Mouse (Mus musculus): ENCODE measurements around the gene Nccrp1.
A peak's percentile ranks its signal among the peaks of the same experiment; 100 is the strongest.
"Not testable (repeated sequence)": the region's sequence is repeated elsewhere in the genome, so short reads cannot be mapped to it uniquely, and the experiment has no call there.

Nccrp1 gene

DNA sequence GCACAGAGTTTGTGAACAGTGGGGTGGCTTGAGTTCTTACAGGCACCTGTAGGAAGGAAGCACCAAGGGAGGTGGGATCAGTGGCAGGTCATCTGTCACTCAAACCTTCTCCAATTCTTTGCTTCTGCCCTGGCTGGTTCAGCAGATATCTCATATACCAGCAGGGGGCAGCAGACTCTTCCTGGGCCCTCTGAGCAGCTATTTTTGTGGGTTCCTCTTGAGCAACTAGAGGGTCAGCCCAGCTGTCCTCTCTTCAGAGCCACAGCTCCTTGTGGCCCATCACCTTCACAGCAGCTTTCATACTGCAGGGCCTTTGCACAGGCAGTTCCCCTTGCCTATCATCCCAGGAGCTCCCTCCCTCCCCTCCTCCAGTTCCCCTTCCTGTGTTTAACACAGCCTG, 21.2 kb upstream of the Nccrp1 start:
- peak; percentile 78 for DNase-seq

GRCm38 (mm10) chr7:28567539-28567938, 20.5 kb upstream of the Nccrp1 start:
- no peak for DNase-seq

DNA sequence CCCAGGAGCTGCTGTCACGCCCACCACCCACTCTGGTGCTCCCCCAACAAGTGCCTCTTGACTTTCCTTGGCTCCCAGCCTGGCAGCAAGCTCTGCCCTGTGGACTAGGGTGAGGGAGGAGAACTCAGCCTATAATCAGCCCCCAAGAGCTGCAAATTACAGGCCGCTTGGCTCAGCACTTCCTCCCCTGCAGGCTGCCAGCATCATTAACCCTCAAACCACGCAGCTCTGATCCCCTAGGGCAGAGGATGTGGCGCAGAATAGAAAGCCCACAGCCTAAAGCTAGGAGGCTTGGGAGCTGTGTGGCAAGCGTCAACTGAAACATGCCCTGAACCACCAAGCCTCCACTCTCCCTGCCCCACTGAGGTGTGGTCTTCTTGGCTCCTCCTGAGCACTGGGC, 18.4 kb upstream of the Nccrp1 start:
- no peak for DNase-seq

- DNase-seq: no peak
Measured at GRCm38 (mm10) chr7:28562951-28563350, 15.9 kb upstream of the Nccrp1 start.

DNA sequence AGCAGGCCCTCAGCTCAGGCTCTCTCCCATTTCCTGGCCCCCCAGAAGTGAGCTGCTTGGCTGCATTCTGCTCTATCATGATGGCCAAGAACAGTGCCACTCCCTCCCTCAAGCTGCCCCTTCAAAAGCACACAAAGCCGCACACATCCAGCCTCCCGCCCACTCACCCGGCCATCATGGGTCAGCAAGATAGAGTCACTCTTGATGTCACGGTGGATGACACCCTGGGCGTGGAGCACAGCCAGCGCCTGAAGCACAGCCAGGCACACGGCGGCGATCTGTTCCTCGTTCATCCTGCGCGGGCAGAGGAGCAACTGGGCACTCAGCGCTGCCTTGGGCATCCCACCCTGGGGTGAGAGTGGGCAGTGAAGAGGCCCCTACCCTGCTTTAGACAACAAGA, 15.3 kb upstream of the Nccrp1 start:
- DNase-seq: no peak

DNA sequence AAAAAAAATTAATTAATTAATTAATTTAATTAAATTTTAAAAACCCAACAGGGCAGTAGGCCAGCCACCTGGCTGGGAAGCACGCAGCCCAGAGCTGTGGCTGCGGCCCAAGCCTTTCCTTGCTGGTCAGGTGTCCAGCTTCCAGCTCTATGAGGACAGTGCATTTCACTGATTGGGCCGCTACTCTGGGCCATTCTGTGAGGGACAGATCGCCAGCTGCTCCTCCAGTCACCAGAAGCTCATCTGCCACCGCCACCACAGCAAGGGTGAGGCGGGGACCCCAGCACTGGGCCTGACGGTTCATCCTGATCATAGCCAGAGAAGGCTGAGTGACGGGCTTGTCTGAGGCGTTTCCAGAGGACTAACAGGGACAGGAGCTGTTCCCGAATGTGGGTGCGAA, 14.9 kb upstream of the Nccrp1 start:
- DNase-seq: no peak

- DNase-seq: no peak
Measured at GRCm38 (mm10) chr7:28560856-28561255, 13.8 kb upstream of the Nccrp1 start.

DNA sequence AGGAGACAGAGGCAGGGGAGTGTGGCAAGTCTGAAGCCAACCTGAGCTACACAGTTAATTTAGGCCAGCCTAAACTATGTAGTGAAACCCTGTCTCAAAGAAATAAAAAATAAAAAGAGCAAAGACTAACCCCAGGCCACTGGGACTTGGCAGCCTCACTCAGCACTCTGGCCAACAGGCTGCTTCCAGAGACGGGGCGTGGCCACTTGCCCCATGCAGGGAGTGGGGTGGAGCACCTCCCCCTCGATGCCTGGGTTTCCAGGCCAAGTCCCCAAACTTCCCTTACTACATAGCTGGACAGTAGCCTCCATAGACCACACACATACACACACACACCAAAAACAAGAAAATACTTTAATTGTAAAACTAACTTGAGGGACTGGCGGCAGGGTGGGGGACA, 11.4 kb upstream of the Nccrp1 start:
- peak; percentile 84 for DNase-seq

DNA sequence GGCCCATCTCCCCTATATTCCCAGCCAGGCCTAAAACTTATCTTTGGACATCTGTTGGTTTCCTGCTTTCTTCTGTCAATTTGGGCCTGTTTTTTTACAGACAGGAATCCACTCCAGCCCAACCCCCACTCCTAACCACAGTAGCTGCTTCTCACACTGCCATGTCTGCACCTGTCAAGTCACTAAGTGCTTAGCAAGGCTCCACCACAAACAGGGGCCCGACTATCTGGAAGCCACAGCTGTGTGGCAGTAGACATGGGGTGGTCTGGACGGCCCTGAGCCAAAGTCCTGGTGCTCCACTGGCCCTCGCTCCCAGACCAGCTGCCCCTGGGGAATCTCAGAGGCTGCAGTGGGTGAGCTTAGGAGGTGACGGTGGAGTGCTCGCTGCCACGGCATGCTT, 10.7 kb upstream of the Nccrp1 start:
- DNase-seq: no peak

DNA sequence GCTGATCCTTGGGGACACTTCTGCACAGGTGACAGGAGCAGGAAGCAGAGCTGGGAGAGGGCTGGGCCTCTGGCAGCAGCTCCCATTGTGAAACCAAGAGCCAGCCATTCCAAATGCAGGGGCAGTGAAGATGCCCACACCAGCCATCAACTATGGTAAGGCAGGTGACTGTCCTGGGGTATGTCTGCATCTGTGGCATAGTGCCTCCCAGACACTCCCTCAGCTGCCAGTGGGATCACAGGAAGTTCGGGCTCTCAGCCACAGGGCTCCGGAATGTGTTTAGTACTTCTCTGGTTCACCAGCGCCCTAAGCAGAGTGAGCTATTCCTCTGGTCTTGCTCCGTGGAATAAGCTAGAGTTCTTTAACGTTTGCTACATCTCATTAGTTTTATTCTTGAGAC, 10.0 kb upstream of the Nccrp1 start:
- DNase-seq: no peak

- DNase-seq: no peak
Measured at GRCm38 (mm10) chr7:28555939-28556535, 9.0 kb upstream of the Nccrp1 start.

GRCm38 (mm10) chr7:28553076-28553475, 6.0 kb upstream of the Nccrp1 start:
- DNase-seq: no peak

- no peak for DNase-seq
Measured at GRCm38 (mm10) chr7:28547628-28548027, 574 bp upstream of the Nccrp1 start.

- no peak for DNase-seq
Measured at GRCm38 (mm10) chr7:28546649-28547048, 405 bp downstream of the Nccrp1 start.

GRCm38 (mm10) chr7:28545891-28546210, 1.2 kb downstream of the Nccrp1 start:
- DNase-seq: no peak

DNA sequence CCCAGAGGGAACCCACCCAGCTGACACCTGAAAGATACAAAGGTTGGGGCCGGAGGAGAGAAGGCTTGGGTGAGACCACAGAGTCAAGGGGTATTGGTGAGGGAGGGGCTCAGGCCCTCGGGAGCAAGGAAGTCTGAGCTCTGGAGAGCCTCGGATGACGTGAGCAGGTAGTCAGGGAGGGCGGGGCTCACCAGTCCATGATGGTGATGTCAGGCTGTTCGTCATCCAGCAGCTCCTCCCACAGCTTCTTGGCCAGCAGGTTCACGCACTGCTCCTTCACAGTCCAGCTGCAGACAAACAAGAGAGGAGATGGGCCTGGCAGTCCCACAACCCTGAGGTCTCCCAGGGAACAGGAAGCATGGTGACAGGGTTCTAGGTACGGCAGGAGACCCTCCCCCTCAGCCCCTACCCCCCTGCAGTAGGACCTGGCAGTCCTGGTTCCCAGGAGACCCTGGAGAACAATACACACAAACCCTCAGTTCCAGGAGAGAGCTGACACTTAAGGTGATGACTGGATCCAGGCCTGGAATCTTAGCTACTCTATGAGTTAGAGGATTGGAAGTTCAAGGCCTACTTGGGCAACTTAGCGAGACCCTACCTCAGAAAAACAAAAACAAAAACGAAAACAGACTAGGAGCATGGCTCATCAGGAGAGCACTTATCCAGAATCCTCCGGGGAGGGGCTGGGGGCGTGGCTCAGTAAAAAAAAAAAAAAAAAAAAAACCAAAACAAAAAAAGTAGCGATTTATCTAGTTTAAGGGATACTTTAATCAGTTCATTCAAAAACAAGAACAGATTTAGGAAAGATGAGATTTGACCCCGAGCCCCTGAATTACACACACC, 1.8 kb downstream of the Nccrp1 start:
- DNase-seq: no peak

- peak; percentile 55 for DNase-seq
Measured at GRCm38 (mm10) chr7:28544051-28544601, 2.9 kb downstream of the Nccrp1 start.

DNA sequence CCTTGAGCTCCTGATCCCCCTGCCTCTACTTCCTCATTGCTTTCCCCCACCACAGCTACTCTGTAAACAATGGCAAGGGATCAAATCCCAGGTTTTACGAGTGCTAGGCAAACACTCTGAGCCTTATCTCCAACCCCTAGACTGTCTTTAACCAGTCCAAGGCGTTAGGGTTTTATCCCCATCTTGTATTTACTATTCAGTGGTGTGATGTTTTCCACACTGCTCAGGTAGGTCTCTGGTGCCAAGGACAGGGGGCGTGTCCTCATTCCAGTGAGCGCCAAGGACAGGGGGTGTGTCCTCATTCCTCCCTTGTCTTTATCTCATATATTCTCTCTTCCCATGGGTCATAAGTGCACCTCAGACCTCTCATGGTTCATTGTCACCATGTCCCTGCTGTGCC, 6.5 kb downstream of the Nccrp1 start, which contains the start of gene Sycn:
Sycn (plus strand) TSS at position 360 of the 400 bp plus-strand sequence.
- no peak for DNase-seq

DNA sequence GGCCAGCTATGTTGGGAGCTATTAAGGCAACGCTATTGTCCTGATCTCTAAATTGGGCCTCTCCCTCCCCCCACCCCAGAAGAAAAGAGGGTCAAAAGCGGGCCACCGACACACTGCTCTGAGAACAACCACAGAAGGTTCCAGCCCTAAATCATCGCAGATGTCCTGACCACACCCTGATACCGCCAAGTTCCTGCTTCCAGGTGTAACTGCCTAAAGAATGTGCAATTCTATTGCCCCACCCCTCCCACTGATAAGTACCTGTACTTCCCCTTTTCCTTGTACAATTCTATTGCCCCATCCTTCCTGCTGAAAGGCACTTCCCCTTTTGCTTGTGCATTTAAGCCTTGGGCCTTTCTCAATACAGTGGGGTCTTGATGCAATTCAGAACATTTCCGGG, 8.2 kb downstream of the Nccrp1 start:
- not testable (repeated sequence) for DNase-seq

DNA sequence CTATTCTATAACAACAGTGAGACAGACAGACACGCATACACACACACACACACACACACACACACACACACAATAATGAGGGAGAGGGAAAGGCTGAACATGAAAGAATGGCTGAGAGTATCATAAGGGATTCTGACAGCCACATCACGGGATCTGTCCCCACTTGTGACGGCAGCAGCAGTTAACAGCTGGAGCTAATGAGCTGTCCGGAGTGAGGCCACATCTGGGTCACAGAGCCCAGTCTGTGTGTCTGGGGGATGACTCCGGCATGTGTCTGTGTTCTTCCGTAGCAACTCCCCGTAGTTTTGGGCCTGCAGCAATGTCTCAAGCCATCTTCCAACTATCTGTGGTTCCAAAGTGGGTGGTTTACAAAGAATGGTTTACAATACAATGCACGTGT, 15.0 kb downstream of the Nccrp1 start:
- DNase-seq: peak; percentile 28

GRCm38 (mm10) chr7:28527922-28528719, 18.9 kb downstream of the Nccrp1 start:
- DNase-seq: peak; percentile 91

DNA sequence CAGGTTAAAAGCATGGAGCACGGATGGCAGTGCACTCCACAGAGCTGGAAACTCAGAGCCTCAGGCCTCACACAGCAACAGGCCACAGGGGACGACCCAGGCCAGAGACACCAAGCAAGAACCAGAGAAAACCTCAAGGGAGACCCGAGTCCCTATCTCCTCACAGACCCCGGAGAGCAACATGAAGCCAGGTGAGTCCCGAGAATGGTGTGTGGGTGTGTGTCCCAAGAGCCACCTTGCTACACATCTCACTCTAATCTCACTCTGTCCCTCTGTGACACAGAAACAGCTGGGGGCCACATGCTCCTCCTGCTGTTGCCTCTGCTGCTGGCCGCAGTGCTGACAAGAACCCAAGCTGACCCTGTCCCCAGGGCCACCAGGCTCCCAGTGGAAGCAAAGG, 24.5 kb downstream of the Nccrp1 start, which contains the start of gene Ifnl3:
Ifnl3 (plus strand) TSS at position 301 of the 400 bp plus-strand sequence.
- DNase-seq: not testable (repeated sequence)

- DNase-seq: no peak
Measured at GRCm38 (mm10) chr7:28511441-28511840, 35.6 kb downstream of the Nccrp1 start.

All from kidney, postnatal 10 days (tissue).